Mouse (Mus musculus): ENCODE results near the gene Rnf10. TPM values are rescaled to one million over a fixed set of nuclear protein-coding genes. Genes with fewer than 3 reads are reported as not detected.
A peak's percentile ranks its signal among the peaks of the same experiment; 100 is the strongest.

Rnf10 gene
- total RNA-seq, 1 experiment: 134 TPM

DNA sequence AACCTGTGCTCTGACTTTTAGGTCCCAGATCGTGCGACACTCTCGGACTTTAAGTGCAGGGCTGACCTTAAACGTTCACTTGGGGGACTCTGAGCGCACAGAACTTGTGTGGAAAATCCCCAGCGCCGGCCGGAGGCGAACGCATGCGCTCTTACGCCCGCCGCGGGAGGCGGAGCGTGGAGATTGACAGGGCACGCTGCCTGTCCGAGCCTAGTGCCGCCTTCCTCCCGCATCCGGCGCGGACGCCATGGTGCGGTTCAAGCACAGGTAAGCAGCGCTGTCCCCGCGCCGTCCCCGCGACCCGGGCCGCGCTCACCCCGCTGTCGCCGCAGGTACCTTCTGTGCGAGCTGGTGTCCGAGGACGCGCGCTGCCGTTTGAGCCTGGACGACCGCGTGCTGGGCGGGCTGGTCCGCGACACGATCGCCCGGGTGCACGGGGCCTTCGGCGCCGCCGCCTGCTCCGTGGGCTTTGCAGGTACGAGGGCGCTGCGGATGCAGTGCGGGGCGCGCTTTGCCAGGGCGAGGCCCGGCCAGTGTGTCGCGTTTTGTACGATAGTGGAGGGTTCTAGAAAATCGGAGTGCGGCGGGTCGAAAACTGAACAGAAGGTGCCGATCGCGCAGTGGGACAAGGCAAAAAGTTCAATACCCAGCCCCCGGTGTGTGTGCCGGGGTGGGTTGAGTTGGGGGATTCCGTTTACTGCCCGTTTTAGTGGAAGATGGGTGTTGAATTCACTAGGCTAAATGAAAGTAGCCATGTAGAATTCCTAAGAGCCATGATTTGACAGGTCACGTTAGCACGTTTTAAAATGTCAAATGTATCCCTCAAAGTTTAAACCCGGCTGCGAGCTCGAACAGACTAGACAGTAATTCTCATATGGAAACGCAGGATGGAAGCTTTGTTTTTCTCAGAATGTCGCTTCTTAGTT, 34.6 kb downstream of the Rnf10 start:
- peak overlapping the region; percentile 76 for H3K9ac ChIP-seq (ENCODE audit: insufficient read depth, low read depth, low read length, poor library complexity, severe bottlenecking)
- no peak for TF ChIP-seq MAFK (IDR thresholded peaks at IDR 0.05; ENCODE audit: insufficient read depth, low read depth, low read length)
- no peak; the same call in 1 of the 2 replicates for TF ChIP-seq HCFC1 (IDR thresholded peaks at IDR 0.05; ENCODE audit: borderline replicate concordance, insufficient read depth, low read length)
- TF ChIP-seq ZNF384 (IDR thresholded peaks at IDR 0.05; ENCODE audit: low read depth, low read length): no peak
- TF ChIP-seq CHD2 (IDR thresholded peaks at IDR 0.05; ENCODE audit: low read depth, low read length): no peak
- TF ChIP-seq ZC3H11A (IDR thresholded peaks at IDR 0.05; ENCODE audit: borderline replicate concordance, low read depth, low read length): no peak
- no peak overlapping the region for H3K27ac ChIP-seq (ENCODE audit: insufficient read depth, low read depth, low read length, poor library complexity, severe bottlenecking)
- peak overlapping the region; percentile 79 to 85 for H3K4me3 ChIP-seq (ENCODE audit: insufficient read depth in 1 of 2, low read depth in 1 of 2, low read length in 2 of 2, poor library complexity in 1 of 2, severe bottlenecking in 1 of 2)
- peaks cover 29% of the 10 kb centered on the region for H3K36me3 ChIP-seq (ENCODE audit: control insufficient read depth, insufficient read depth, low read length, poor library complexity, severe bottlenecking)
- in situ Hi-C loops (cut with MboI; ENCODE audit: low sequenced_read_pairs in 2 of 2, unreplicated experiment in 2 of 2): no loop called here
- peaks cover 0 to 3% of the 10 kb centered on the region in 2 experiments; a peak in 1 of 4 replicates for H3K4me1 ChIP-seq (ENCODE audit: control insufficient read depth in 2 of 2, insufficient read depth in 2 of 2, low read length in 2 of 2, poor library complexity in 1 of 2)
- peak; percentile 80 for DNase-seq (ENCODE audit: low read depth, low spot score)
- H3K9me3 ChIP-seq (ENCODE audit: control insufficient read depth, insufficient read depth, low read depth, low read length): no peaks in the 10 kb centered on the region

DNA sequence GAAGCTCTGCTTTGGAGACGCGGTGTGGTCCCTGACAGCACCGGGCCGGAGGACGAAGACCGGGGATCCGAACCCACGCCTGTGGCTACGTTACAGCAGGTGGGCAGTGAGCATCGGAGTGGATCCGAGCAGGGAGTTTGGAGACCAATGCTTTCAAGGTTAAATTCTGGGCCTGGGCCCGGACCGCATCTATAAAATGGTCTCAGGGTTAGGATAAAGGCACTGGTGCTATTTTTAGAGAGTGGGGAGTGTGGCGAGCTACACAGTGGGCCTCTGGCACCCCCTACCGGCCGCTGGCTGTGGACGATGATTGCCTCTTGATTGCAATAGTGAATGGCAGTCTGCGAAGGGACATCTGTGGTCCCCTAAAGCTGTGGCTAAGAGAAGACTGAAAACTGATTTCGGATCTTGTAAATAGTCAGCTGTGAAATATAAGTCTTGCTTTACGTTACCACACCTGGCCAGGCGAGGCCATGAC, 36.9 kb downstream of the Rnf10 start, which contains the start of gene Pop5:
Gene Pop5, plus strand, starts transcription at position 51 of the 478 bp plus-strand sequence.
- H3K9ac ChIP-seq (ENCODE audit: insufficient read depth, low read depth, low read length, poor library complexity, severe bottlenecking): peak within 1 kb of the TSS; percentile 60
- TF ChIP-seq CHD2 (IDR thresholded peaks at IDR 0.05; ENCODE audit: low read depth, low read length) (no peak), HCFC1 (IDR thresholded peaks at IDR 0.05; ENCODE audit: borderline replicate concordance, insufficient read depth, low read length) (peak; percentile 59; the same call in 1 of the 2 replicates), ZC3H11A (IDR thresholded peaks at IDR 0.05; ENCODE audit: borderline replicate concordance, low read depth, low read length) (peak; percentile 68)
- peak within 1 kb of the TSS; percentile 65 to 73 for H3K4me3 ChIP-seq (ENCODE audit: insufficient read depth in 1 of 2, low read depth in 1 of 2, low read length in 2 of 2, poor library complexity in 1 of 2, severe bottlenecking in 1 of 2)
- peak; percentile 86 for DNase-seq (ENCODE audit: low read depth, low spot score)
- H3K27ac ChIP-seq (ENCODE audit: insufficient read depth, low read depth, low read length, poor library complexity, severe bottlenecking): no peak within 1 kb of the TSS
- peaks cover 2 to 13% of the 10 kb centered on the region in 2 experiments; a peak in 3 of 4 replicates for H3K4me1 ChIP-seq (ENCODE audit: control insufficient read depth in 2 of 2, insufficient read depth in 2 of 2, low read length in 2 of 2, poor library complexity in 1 of 2)
- H3K36me3 ChIP-seq (ENCODE audit: control insufficient read depth, insufficient read depth, low read length, poor library complexity, severe bottlenecking): peaks cover 11% of the 10 kb centered on the region
- in situ Hi-C loops (cut with MboI; ENCODE audit: low sequenced_read_pairs in 2 of 2, unreplicated experiment in 2 of 2): no loop called here
- no peaks in the 10 kb centered on the region for H3K9me3 ChIP-seq (ENCODE audit: control insufficient read depth, insufficient read depth, low read depth, low read length)

GRCm38 (mm10) chr5:115235323-115235771, 37.4 kb downstream of the Rnf10 start:
- H3K9ac ChIP-seq (ENCODE audit: insufficient read depth, low read depth, low read length, poor library complexity, severe bottlenecking): peak overlapping the region; percentile 60
- DNase-seq (ENCODE audit: low read depth, low spot score): no peak
- no peaks in the 10 kb centered on the region for H3K9me3 ChIP-seq (ENCODE audit: control insufficient read depth, insufficient read depth, low read depth, low read length)
- peaks cover 6% of the 10 kb centered on the region for H3K36me3 ChIP-seq (ENCODE audit: control insufficient read depth, insufficient read depth, low read length, poor library complexity, severe bottlenecking)
- TF ChIP-seq ZC3H11A (IDR thresholded peaks at IDR 0.05; ENCODE audit: borderline replicate concordance, low read depth, low read length): no peak
- no peak for TF ChIP-seq CHD2 (IDR thresholded peaks at IDR 0.05; ENCODE audit: low read depth, low read length)
- TF ChIP-seq ZNF384 (IDR thresholded peaks at IDR 0.05; ENCODE audit: low read depth, low read length): no peak
- TF ChIP-seq MAFK (IDR thresholded peaks at IDR 0.05; ENCODE audit: insufficient read depth, low read depth, low read length): no peak
- TF ChIP-seq HCFC1 (IDR thresholded peaks at IDR 0.05; ENCODE audit: borderline replicate concordance, insufficient read depth, low read length): no peak
- in situ Hi-C loops (cut with MboI; ENCODE audit: low sequenced_read_pairs in 2 of 2, unreplicated experiment in 2 of 2): no loop called here
- peak overlapping the region; percentile 65 to 73 for H3K4me3 ChIP-seq (ENCODE audit: insufficient read depth in 1 of 2, low read depth in 1 of 2, low read length in 2 of 2, poor library complexity in 1 of 2, severe bottlenecking in 1 of 2)
- no peak overlapping the region for H3K27ac ChIP-seq (ENCODE audit: insufficient read depth, low read depth, low read length, poor library complexity, severe bottlenecking)
- peaks cover 2 to 15% of the 10 kb centered on the region in 2 experiments; a peak in 3 of 4 replicates for H3K4me1 ChIP-seq (ENCODE audit: control insufficient read depth in 2 of 2, insufficient read depth in 2 of 2, low read length in 2 of 2, poor library complexity in 1 of 2)

DNA sequence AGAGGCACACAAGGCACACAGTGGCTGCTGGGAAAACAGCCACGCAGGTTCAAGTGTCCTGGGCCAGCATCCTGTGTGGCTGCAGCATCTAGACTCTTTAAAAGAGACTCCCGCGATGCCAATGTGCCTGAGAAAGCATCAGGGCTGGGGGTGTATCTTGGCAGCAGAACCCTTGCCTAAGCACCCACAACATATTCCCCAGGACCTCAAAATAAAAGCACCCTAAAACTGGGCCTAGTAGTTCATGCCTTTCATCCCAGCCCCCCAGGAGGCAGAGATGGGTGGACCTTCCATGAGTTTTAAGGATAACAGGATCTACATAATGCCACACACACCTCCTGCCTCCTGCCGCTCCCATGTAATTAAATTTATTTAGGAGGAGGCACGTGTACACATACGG, 38.2 kb downstream of the Rnf10 start:
- H3K9ac ChIP-seq (ENCODE audit: insufficient read depth, low read depth, low read length, poor library complexity, severe bottlenecking): no peak overlapping the region; the same call in 1 of the 2 replicates
- in situ Hi-C loops (cut with MboI; ENCODE audit: low sequenced_read_pairs in 2 of 2, unreplicated experiment in 2 of 2): no loop called here
- H3K27ac ChIP-seq (ENCODE audit: insufficient read depth, low read depth, low read length, poor library complexity, severe bottlenecking): no peak overlapping the region
- TF ChIP-seq ZC3H11A (IDR thresholded peaks at IDR 0.05; ENCODE audit: borderline replicate concordance, low read depth, low read length): no peak
- TF ChIP-seq HCFC1 (IDR thresholded peaks at IDR 0.05; ENCODE audit: borderline replicate concordance, insufficient read depth, low read length): no peak
- no peak for TF ChIP-seq ZNF384 (IDR thresholded peaks at IDR 0.05; ENCODE audit: low read depth, low read length)
- TF ChIP-seq CHD2 (IDR thresholded peaks at IDR 0.05; ENCODE audit: low read depth, low read length): no peak
- TF ChIP-seq MAFK (IDR thresholded peaks at IDR 0.05; ENCODE audit: insufficient read depth, low read depth, low read length): no peak
- no peak for DNase-seq (ENCODE audit: low read depth, low spot score)
- H3K36me3 ChIP-seq (ENCODE audit: control insufficient read depth, insufficient read depth, low read length, poor library complexity, severe bottlenecking): no peaks in the 10 kb centered on the region
- H3K9me3 ChIP-seq (ENCODE audit: control insufficient read depth, insufficient read depth, low read depth, low read length): no peaks in the 10 kb centered on the region
- H3K4me3 ChIP-seq (ENCODE audit: insufficient read depth in 1 of 2, low read depth in 1 of 2, low read length in 2 of 2, poor library complexity in 1 of 2, severe bottlenecking in 1 of 2): no peak overlapping the region
- H3K4me1 ChIP-seq (ENCODE audit: control insufficient read depth in 2 of 2, insufficient read depth in 2 of 2, low read length in 2 of 2, poor library complexity in 1 of 2): peaks cover 2 to 15% of the 10 kb centered on the region in 2 experiments; a peak in 3 of 4 replicates
